In genomic region chrX:99243251-99243650, GRCm38 (mm10) we compare ENCODE assay signal across 12 mouse cellular contexts.
DNase-seq lines count a peak whose midpoint lies in the region.
"Had no signal": no experiment of that assay in that cellular context is flagged by ENCODE, and none has a peak within 500 bp of the region (broad histone marks: within the 10 kb centered on the region; RNA-seq: fewer than 3 reads in every experiment).

No protein-coding gene starts in this region.

- peak; percentile 11 to 20 for DNase-seq in cerebellum, adult 18-20 months
- DNase-seq in cerebellum, adult 8-10 months: no peak
- DNase-seq in adipocyte (ENCODE audit: low spot score): peak; percentile 48
- DNase-seq in brain, adult 2 months (ENCODE audit: low read depth, low spot score): peak; percentile 23
- DNase-seq in cerebellum, postnatal 14 days: peak; percentile 37 to 69
- no peak for DNase-seq in heart, postnatal 10 days
- no peak for DNase-seq in neural tube, embryonic 10.5 days (ENCODE audit: extremely low spot score, low spot score)
- DNase-seq: adrenal gland, postnatal 25 days; forebrain, postnatal 0 days; gastrocnemius, adult 2 months; gastrocnemius, postnatal 25 days; kidney, adult 18-20 months had no signal

- intact Hi-C loops in heart, postnatal 10 days (cut with DNase I): no loop called here

Comparison
In these comparisons a context has a peak if more than half of its experiments do, and no peak if none do; other contexts are left out.
1. DNase-seq: peak in cerebellum, adult 18-20 months (2 of 2), adipocyte (single experiment), brain, adult 2 months (single experiment) and cerebellum, postnatal 14 days (2 of 2); none in cerebellum, adult 8-10 months (single experiment), heart, postnatal 10 days (0 of 2) and neural tube, embryonic 10.5 days (single experiment).